Mouse (Mus musculus) hindbrain, embryonic 16.5 days (tissue): ENCODE measurements around the gene Lman2. TPM values are rescaled to one million over a fixed set of nuclear protein-coding genes. Genes with fewer than 3 reads are reported as not detected.
A peak's percentile ranks its signal among the peaks of the same experiment; 100 is the strongest.

ENCODE experiments used
- ATAC-seq: fragments of 200-750 bp; cut with Nextera tagmentation; 2 replicates; pipeline ENCODE4 v1.8.0; 2017; ENCODE audit warnings: moderate TSS enrichment, moderate library complexity
- H3K27ac ChIP-seq: fragments of 300-500 bp; sonication (generic); 2 replicates; pipeline ENCODE4 v1.5.1; 2014; ENCODE audit warnings: low read depth, mild to moderate bottlenecking, control low read depth, low read length, moderate library complexity
- H3K27me3 ChIP-seq: fragments of 300-500 bp; sonication (generic); replicated peaks from 2 replicates; pipeline ENCODE4 v1.6.1; 2014; ENCODE audit warnings: low read length; ENCODE audit not compliant: control insufficient read depth, insufficient read depth
- H3K36me3 ChIP-seq: fragments of 300-500 bp; sonication (generic); 2 replicates; pipeline ENCODE4 v1.6.1; 2014; ENCODE audit warnings: mild to moderate bottlenecking, low read length, moderate library complexity, mixed read lengths; ENCODE audit not compliant: control insufficient read depth, insufficient read depth
- H3K4me1 ChIP-seq: fragments of 300-500 bp; sonication (generic); 2 replicates; pipeline ENCODE4 v1.6.1; 2014; ENCODE audit warnings: low read depth, low read length; ENCODE audit not compliant: control insufficient read depth, insufficient read depth
- H3K4me2 ChIP-seq: fragments of 300-500 bp; sonication (generic); 2 replicates; pipeline ENCODE4 v1.6.1; 2014; ENCODE audit warnings: mild to moderate bottlenecking, low read length, control low read depth, moderate library complexity
- H3K4me3 ChIP-seq: fragments of 300-500 bp; sonication (generic); 2 replicates; pipeline ENCODE4 v1.5.1; 2014; ENCODE audit warnings: mild to moderate bottlenecking, low read length, control low read depth, moderate library complexity
- H3K9ac ChIP-seq: fragments of 300-500 bp; sonication (generic); 2 replicates; pipeline ENCODE4 v1.6.1; 2014; ENCODE audit warnings: low read depth, mild to moderate bottlenecking, control low read depth, low read length, moderate library complexity
- H3K9me3 ChIP-seq: fragments of 300-500 bp; sonication (generic); 2 replicates; pipeline ENCODE4 v1.6.1; 2014; ENCODE audit warnings: mild to moderate bottlenecking, low read length, moderate library complexity; ENCODE audit not compliant: control insufficient read depth
- WGBS: fragments of 180-500 bp; shearing (Covaris S2); extraction: QIAGEN DNeasy Blood & Tissue Kit; methylation state at CpG from one replicate; pipeline ENCODE4 v1.1.7; 2014; 5-methylcytosine and 5-hydroxymethylcytosine counted together
- polyA plus RNA-seq: library from polyadenylated mRNA; unstranded; fragments of >200 nt; fragmentation: Nextera tagmentation; extraction: Ambion mirVana; gene quantifications from 2 replicates; pipeline ENCODE4 v1.2.1, GENCODE M21; 2015

Lman2 gene
- polyA plus RNA-seq, 1 experiment from 2014 or later = 44.9 TPM

- peak within 1 kb of the TSS; percentile 95 for H3K4me2 ChIP-seq
- peak within 1 kb of the TSS; percentile 86 for H3K4me3 ChIP-seq
- peak within 1 kb of the TSS; percentile 83 for H3K27ac ChIP-seq
- under 1% methylated on average over 65 of the region's 82 CpGs for WGBS
- peaks cover 24% of the 10 kb centered on the region for H3K4me1 ChIP-seq
- peak within 1 kb of the TSS; percentile 75 for H3K9ac ChIP-seq
- no peaks in the 10 kb centered on the region for H3K9me3 ChIP-seq
- peaks cover 8% of the 10 kb centered on the region for H3K36me3 ChIP-seq
- peak; percentile 81 for ATAC-seq
- no peaks in the 10 kb centered on the region for H3K27me3 ChIP-seq
Measured at GRCm38 (mm10) chr13:55329683-55330566, 32.7 kb downstream of the Lman2 start, which contains the start of gene Mxd3. Mxd3 (minus strand) TSS chr13:55329823.

DNA sequence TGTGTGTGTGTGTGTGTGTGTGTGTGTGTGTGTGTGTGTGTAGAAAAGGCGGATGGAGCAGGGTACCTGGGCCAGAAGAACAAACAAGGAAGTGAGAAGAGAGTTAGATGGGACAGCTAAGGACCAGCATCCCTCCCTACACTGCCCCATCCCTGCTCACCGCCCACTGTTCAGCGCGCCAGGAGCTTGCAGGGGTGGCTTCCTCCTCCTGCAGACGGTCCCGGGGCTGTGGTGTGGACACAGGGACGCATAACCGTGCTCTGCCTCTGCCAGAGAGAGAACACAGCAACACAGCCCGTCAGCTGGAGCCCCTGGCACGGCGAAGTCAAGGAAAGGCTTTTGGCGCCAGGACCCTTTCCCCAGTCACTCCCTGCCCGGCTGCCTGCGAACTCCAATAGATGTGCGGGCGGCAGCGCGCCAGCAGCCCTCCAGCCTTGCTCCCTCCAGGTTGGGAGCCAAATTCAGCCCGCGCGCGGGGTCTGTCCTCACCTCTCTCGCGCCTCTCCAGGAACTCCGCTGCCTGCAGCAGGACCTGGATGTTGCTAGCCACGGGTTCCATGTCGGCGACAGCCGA lies 33.4 kb downstream of the Lman2 start:
- peaks cover 24% of the 10 kb centered on the region for H3K4me1 ChIP-seq
- ATAC-seq = peak; percentile 38
- peak overlapping the region; percentile 83 for H3K27ac ChIP-seq
- WGBS = 1% methylated on average over 22 of the region's 29 CpGs
- peak overlapping the region; percentile 95 for H3K4me2 ChIP-seq
- H3K36me3 ChIP-seq = peaks cover 11% of the 10 kb centered on the region
- peak overlapping the region; percentile 86 for H3K4me3 ChIP-seq
- no peaks in the 10 kb centered on the region for H3K9me3 ChIP-seq
- H3K27me3 ChIP-seq = no peaks in the 10 kb centered on the region
- H3K9ac ChIP-seq = peak overlapping the region; percentile 75

- Histone ChIP-seq H3K4me1 (peaks cover 26% of the 10 kb centered on the region), H3K27ac (no peak overlapping the region), H3K9ac (peak overlapping the region; percentile 18; the same call in 1 of the 2 replicates), H3K4me3 (peak overlapping the region; percentile 86), H3K27me3 (no peaks in the 10 kb centered on the region), H3K9me3 (no peaks in the 10 kb centered on the region), H3K4me2 (peak overlapping the region; percentile 95), H3K36me3 (peaks cover 15% of the 10 kb centered on the region)
- WGBS = 84% methylated on average over 4 of the region's 4 CpGs
- ATAC-seq = no peak
Measured at GRCm38 (mm10) chr13:55328641-55329040, 33.9 kb downstream of the Lman2 start.

GRCm38 (mm10) chr13:55328171-55328570 lies 34.4 kb downstream of the Lman2 start:
- Histone ChIP-seq H3K9me3 (no peaks in the 10 kb centered on the region), H3K27me3 (no peaks in the 10 kb centered on the region), H3K4me1 (peaks cover 31% of the 10 kb centered on the region), H3K36me3 (peaks cover 15% of the 10 kb centered on the region), H3K27ac (no peak overlapping the region), H3K4me2 (peak overlapping the region; percentile 95), H3K4me3 (peak overlapping the region; percentile 86; the same call in 1 of the 2 replicates), H3K9ac (no peak overlapping the region; the same call in 1 of the 2 replicates)
- no peak for ATAC-seq
- WGBS = 88% methylated on average over 6 of the region's 6 CpGs

DNA sequence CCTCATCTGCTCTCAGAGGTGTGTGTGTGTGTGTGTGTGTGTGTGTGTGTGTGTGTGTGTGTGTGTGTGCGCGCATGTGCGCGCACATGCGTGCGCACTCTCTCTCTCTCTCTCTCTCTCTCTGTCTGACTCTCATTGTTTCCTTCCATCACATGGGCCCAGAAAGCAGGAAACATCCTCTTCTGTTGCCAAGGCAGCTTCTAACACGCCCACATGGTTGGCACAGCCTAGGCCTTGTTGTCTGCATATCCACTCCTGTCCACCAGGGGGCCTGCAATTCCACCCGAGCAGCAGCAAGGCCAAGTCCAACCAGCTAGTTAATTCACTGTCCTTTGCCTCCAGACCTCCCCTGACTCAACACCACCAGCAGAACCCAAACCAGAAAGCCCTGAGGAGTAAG lies 35.0 kb downstream of the Lman2 start:
- Histone ChIP-seq H3K27ac (0 out of 2 replicates have a peak overlapping the region, but pooled peaks have one; percentile 65), H3K9ac (no peak overlapping the region), H3K4me3 (no peak overlapping the region), H3K27me3 (no peaks in the 10 kb centered on the region), H3K9me3 (no peaks in the 10 kb centered on the region), H3K4me2 (peak overlapping the region; percentile 95), H3K36me3 (peaks cover 15% of the 10 kb centered on the region), H3K4me1 (peaks cover 36% of the 10 kb centered on the region)
- 42% methylated on average over 8 of the region's 8 CpGs for WGBS
- peak; percentile 40 for ATAC-seq

DNA sequence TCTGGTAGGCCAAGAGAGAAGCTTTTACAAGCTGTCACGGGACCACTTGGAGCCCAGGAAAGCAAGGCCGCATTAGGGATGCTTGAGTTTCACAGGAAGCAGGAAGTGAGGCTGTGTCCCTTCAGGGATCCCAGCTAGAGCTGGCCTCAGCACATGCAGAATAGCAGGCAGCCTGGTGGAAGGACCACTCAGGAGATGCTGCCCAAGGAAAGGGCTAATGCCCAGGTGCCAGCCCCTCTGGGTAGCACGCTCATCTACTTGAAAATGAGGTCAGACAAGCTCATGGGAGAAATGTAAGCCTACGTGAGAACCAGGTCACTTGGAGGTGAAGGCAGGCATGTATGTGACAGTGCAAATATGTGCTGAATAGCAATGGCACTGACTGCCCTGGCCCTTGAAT lies 35.4 kb downstream of the Lman2 start:
- Histone ChIP-seq H3K4me3 (no peak overlapping the region), H3K9me3 (no peaks in the 10 kb centered on the region), H3K4me1 (peaks cover 38% of the 10 kb centered on the region), H3K27ac (peak overlapping the region; percentile 65; the same call in 1 of the 2 replicates), H3K4me2 (peak overlapping the region; percentile 15), H3K9ac (no peak overlapping the region), H3K36me3 (peaks cover 15% of the 10 kb centered on the region), H3K27me3 (no peaks in the 10 kb centered on the region)
- no peak for ATAC-seq
- 55% methylated on average over 4 of the region's 4 CpGs for WGBS

DNA sequence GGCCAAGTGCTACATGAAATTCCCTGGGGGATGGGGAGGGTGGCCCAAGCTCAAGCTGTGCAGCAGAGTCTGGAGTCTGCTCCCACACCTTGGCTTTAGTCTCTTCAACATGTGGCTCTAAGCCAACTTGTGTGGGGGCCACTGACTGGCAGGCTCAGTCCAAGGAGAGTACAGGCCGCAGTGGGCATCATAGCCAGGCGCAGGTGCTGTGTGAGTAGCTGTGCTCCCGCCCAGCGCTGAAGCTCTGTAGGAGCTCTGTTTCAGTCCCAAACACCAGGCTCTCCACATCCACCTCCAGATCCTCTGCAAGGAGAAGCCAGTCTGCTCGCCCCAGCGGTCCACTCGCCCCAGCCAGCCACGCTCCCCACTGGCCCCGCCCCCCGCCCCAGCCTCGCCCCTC lies 37.0 kb downstream of the Lman2 start:
- 75% methylated on average over 11 of the region's 11 CpGs for WGBS

DNA sequence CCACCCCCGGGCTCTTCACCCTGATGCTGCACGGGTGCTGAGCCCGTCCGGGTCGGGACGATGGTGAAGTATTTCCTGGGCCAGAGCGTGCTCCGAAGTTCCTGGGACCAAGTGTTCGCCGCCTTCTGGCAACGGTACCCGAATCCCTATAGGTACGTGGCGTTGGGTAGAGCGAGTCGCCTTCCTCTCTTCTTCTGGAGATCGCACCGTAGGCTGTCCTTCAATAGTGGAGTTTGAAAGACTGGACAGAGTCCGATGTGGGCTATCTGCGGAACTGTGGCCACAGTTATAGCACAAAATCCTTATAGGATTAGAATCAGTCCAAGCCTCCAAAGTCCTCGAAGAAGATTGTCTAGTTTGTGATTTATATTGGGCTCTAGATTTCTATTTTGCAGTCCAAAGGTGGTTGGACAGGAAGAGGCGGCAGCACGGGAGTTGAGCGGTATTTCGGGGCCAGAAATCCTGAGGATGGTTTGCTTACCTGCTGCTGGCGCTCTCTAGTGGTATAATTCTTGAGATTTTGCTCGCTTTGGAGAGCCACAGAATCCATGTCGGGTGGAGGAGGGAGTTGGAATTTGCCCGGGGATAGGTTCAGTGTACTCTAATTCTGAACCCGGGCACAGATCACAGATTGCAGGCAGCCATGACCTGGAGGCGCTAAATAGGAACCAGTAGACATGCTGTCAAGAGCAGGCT lies 40.3 kb downstream of the Lman2 start:
- 1% methylated on average over 30 of the region's 31 CpGs for WGBS
- peak; percentile 54 for ATAC-seq
- peak overlapping the region; percentile 90 for H3K9ac ChIP-seq
- H3K27me3 ChIP-seq = no peaks in the 10 kb centered on the region
- H3K27ac ChIP-seq = peak overlapping the region; percentile 73
- peaks cover 15% of the 10 kb centered on the region for H3K36me3 ChIP-seq
- H3K9me3 ChIP-seq = no peaks in the 10 kb centered on the region
- H3K4me2 ChIP-seq = peak overlapping the region; percentile 66
- peak overlapping the region; percentile 84 for H3K4me3 ChIP-seq
- peaks cover 26% of the 10 kb centered on the region for H3K4me1 ChIP-seq

More for the DNA sequence above, 37.0 kb downstream of the Lman2 start:
- Histone ChIP-seq H3K9ac (no peak overlapping the region), H3K9me3 (no peaks in the 10 kb centered on the region), H3K27me3 (no peaks in the 10 kb centered on the region), H3K4me1 (peaks cover 42% of the 10 kb centered on the region), H3K36me3 (peaks cover 15% of the 10 kb centered on the region), H3K4me3 (no peak overlapping the region), H3K27ac (no peak overlapping the region), H3K4me2 (no peak overlapping the region)
- ATAC-seq = no peak
